Mouse (Mus musculus): ENCODE data around the gene Rhox1.
"Not testable (repeated sequence)": the region's sequence is repeated elsewhere in the genome, so short reads cannot be mapped to it uniquely, and the experiment has no call there.

Rhox1 gene

DNA sequence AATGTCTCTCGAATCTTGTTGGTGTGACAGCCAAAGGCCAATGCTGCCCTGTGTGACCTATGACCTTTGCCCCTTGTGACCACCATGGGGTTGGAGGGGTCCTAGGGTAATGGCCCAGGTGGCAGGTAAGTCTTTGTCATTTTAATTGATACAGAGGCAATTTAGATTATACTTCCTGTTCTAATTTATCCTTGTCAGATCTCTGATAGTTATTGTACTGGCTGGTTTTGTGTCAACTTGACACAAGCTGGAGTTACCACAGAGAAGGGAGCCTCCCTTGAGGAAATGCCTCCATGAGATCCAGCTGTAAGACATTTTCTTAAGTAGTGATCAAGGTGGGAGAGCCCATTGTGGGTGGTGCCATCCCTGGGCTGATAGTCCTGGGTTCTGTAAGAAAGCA, at the start of gene Rhox1:
Gene Rhox1 (minus strand): TSS at position 101 of the 400 bp plus-strand sequence.
- DNase-seq (ENCODE audit: low spot score), result not testable (repeated sequence)

DNA sequence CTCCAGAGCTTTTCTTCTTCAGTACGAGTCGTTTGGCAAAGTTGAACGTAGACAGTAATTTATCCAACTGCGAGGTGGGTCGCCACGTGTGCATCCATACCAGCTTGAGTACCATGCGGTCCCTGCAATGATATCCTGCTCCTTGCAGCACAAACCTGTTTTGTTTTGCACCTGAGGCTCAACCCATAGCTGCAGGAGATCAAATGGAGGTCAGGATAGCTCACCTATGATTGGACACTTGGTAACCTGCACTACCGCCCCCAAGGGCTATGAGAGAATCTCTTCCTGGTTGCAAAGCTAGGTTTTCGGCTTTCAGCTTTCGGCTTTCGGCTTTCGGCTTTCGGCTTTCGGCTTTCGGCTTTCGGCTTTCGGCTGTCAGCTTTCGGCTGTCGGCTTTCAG, 43.0 kb upstream of the Rhox1 start, which contains the start of gene Rhox4a:
Gene Rhox4a (plus strand): TSS at position 301 of the 400 bp plus-strand sequence.
- not testable (repeated sequence) for DNase-seq (ENCODE audit: low spot score)

DNA sequence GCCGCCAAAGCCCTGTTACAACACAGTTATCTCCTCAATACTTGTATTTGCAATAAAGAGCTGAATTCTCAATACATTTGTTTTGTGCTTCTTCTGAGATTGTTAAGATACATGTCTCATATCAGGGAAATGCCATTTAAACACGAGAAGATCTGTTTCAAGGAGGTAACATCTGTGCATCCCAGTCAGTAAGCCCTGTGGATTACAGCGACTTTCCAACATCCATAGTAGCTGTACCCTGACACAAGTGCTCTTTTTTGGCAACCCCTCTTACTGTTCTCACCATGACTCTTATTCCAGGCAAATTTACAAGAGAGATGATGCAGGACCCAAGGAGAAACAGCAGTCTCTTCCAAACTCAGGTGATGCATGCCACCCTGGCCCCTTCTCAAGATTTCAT, 27.6 kb upstream of the Rhox1 start, which contains the start of gene Rhox3a:
Gene Rhox3a (plus strand): TSS at position 301 of the 400 bp plus-strand sequence.
- not testable (repeated sequence) for DNase-seq (ENCODE audit: low spot score)

DNA sequence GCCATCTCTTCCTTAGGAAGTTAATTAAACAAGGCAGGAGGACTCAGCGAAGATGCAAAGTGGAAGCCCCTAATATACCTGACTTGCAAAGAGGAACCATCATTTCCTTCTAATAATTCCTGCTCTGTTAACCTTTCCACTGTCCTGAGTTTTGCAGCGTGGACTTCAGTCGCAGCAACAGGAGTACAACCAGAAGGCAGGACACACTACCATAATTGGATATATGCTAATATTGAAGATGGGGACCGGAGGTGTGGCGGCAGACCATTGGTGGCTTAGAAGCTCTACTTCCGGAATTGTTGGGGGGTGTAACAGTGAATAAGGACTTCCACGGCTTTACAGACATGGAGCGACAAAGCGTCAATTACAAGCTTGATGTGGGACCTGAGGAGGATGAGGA, 22.6 kb upstream of the Rhox1 start, which contains the start of gene Rhox2a:
Gene Rhox2a (plus strand): TSS at position 301 of the 400 bp plus-strand sequence.
- not testable (repeated sequence) for DNase-seq (ENCODE audit: low spot score)

DNA sequence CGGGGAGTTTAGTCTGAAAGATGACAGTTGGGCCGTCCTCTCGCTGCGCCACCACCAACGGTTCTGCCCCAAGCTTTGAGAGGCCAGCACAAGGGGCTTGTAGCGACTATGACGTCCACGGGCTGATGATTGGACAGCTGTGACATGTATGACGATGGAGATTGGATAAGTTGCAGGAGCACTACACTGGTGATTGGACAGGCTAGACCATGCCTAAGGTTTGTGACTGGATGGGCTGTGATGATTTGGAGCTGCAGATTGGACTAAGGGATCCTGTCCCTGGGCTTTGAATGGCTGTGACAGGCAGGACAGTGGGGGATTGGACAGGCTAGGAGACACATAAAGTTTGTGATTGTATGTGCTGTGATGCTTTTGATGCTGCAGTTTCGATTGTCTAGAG, 11.1 kb downstream of the Rhox1 start, which contains the start of gene Gm9:
Gene Gm9 (minus strand): TSS at position 101 of the 400 bp plus-strand sequence.
- DNase-seq (ENCODE audit: low spot score), result no peak

DNA sequence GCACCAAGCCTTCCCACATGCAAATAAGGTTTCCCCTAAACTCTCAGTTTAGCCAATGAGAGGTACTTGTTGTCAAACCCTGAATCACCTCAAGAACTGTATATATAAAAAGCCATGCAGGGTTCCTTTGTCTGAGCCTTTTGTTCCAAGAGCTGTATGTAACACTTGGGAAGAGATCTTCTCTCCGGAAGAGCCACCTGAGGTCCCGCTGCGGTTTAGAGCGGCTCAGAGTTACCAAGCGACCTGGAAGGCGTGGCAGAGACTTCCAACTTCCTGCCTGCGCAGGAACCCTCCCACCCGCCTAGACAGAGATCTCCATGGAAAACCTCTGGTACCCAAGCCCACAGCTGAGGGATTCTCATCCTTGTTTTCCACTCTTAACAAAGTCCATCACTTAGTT, 23.4 kb downstream of the Rhox1 start:
- DNase-seq (ENCODE audit: low spot score), result no peak

DNA sequence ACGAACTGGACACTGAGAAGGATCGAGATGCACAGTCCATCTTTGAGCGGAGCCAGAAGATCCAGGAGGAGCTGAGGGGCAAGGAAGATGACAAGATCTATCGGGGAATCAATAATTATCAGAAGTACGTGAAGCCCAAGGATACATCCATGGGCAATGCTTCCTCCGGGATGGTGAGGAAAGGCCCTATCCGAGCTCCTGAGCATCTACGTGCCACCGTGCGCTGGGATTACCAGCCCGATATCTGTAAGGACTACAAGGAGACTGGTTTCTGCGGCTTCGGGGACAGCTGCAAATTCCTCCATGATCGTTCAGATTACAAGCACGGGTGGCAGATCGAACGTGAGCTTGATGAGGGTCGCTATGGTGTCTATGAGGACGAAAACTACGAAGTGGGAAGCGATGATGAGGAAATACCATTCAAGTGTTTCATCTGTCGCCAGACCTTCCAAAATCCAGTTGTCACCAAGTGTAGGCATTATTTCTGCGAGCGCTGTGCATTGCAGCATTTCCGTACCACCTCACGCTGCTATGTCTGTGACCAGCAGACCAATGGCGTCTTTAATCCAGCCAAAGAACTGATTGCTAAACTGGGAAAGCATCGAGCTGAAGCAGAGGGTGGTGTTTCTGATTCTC, 30.2 kb downstream of the Rhox1 start:
- DNase-seq (ENCODE audit: low spot score), result no peak

DNA sequence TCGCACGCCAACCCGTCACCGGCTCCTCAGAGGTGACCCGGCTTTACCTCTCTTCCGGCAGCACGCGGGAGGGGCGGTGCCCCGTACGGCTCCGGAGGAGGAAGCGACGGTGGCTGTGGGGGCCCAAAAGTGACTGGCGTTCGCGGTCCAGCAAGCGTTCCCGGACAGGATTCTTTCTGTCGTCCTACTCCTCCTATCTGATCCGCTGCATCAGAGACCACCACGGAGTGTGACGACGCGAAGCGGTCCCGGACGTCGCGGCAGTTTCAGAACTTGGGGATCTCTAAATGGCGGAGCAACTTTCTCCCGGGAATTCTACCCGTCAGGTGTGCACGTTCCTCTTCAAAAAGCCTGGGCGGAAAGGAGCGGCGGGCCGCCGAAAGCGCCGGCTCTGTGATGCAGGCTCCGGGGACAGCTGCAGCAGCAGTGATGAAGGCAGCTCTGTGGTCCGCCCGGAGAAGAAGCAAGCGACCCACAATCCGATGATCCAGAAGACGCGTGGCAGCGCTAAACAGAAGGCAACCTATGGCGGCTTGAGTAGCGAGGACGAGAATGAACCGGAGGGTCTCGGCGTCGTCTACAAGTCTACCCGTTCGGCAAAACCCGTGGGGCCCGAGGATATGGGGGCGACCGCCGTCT, 30.8 kb downstream of the Rhox1 start, which contains the start of the genes Ndufa1 and Rnf113a1:
Gene Ndufa1 (minus strand): TSS at position 59 of the 639 bp plus-strand sequence.
Gene Rnf113a1 (plus strand): TSS at position 141 of the 639 bp plus-strand sequence.
- peak; percentile 23 for DNase-seq (ENCODE audit: low spot score)

DNA sequence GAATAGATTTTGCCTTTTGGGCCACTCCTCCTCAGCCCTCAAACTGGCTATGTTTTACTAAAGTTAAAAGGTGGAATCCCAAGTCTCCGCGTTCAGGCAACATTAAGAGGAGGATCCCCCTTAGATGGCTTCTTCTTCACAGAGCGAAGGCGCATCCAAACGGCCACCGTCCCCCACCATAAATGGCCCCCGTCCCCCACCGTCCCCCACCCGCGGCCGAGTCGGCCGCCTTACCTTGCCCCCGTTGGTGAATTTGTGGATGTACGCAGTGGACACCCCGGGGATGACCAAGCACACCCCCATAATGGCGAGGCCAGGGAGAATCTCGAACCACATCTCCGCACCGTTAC, 31.3 kb downstream of the Rhox1 start:
- no peak for DNase-seq (ENCODE audit: low spot score)

DNA sequence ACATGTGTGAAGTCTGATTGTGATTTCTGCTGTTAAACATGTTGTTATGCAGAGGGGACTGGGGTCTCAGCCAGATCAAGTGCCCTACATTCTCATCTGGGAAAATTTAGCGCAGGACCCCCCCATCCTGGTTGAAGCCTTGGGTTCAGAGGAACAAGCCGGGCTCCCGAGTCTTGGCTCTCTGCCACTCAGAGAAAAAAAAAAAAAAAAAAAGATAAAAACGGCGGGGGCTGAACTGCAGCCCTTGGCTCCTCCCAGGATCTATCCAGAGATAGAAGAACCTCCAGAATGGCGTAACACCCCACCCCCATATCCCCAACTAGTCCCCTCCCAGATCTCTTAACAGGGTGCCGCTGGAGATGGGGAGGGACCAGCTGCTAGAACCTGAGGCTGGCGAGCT, 37.7 kb downstream of the Rhox1 start:
- not testable (repeated sequence) for DNase-seq (ENCODE audit: low spot score)

DNA sequence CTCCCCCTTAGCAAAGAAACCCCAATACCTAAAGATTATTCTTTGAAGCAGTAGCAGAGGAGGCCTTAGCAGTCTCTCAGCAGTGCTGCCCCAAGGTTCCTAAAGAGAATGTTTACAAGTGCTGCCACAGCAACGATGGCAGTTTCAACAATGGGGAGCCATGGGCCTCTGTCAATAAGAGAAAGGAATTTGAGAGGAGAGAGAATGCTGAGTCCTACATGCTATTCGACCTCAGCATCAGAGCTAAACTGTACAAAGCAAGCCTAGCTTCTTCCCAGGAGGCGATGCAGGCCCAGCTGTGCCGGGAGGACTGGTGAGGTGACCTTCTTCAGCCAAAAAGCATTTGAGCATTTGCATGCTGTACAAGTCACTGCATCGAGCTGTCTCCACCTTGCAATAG, 53.3 kb downstream of the Rhox1 start, which contains the start of gene Akap14:
Gene Akap14 (minus strand): TSS at position 101 of the 400 bp plus-strand sequence.
- DNase-seq (ENCODE audit: low spot score), result no peak

DNA sequence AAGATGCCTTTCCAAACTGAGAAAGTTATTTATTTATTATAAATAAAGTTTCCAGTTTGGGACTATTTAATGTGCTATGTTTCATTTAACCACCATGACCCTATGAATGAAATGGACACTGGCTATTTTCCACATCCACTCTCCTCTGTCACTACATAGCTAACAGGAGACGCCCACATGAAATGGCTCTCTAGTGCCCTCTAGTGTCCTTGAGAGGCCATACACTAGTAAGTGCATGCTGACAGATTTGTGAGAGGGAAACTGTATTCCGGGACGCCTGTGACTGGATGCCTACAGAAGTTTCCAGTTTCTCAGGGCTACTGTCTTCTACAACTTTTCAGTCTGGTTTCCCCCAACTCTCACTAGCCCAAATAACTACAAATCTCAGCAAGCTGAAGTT, 55.0 kb downstream of the Rhox1 start:
- no peak for DNase-seq (ENCODE audit: low spot score)

Data from urinary bladder, postnatal 10 days (tissue).